Mouse (Mus musculus) embryonic fibroblast, embryonic 13.5 days (primary cell): ENCODE data around the gene Lpgat1.

Experiments
- CTCF ChIP-seq: IDR thresholded peaks from 2 replicates; pipeline ENCODE4 v1.5.1; 2011; ENCODE audit warnings: mild to moderate bottlenecking, control low read depth, low read length, moderate library complexity, borderline replicate concordance; ENCODE audit not compliant: insufficient read depth
- POLR2A ChIP-seq: IDR thresholded peaks from 2 replicates; pipeline ENCODE4 v1.6.1; 2011; ENCODE audit warnings: low read depth, mild to moderate bottlenecking, control low read depth, low read length, moderate library complexity

DNA sequence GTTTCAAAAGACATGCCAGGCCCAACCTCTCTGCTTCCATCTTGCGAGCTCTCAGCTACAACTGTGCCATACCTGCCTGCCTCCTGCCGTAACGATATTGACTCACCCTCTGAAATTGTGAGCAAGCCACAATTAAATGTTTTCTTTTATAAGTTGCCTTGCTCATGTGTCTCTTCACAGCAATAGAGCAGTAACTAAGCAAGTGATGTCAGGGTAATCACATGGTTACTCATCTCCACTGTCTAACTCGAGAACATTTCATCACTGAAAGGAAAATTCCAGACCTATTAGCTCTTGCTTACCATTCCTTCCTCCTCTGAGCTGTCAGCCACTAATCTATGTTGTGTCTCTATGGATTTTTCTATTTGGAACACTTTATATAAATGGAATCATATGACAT, 15.0 kb downstream of the Lpgat1 start:
- no peak for TF ChIP-seq POLR2A
- TF ChIP-seq CTCF, result no peak
